Mouse (Mus musculus): ENCODE results near the gene Gm20852. TPM values are rescaled to one million over a fixed set of nuclear protein-coding genes. Genes with fewer than 3 reads are reported as not detected.
"Not testable (repeated sequence)": the region's sequence is repeated elsewhere in the genome, so short reads cannot be mapped to it uniquely, and the experiment has no call there.

Gm20852 gene
- not detected in 2 replicates for polyA plus RNA-seq (2014; fragmentation: Nextera tagmentation; extraction: Ambion mirVana)

DNA sequence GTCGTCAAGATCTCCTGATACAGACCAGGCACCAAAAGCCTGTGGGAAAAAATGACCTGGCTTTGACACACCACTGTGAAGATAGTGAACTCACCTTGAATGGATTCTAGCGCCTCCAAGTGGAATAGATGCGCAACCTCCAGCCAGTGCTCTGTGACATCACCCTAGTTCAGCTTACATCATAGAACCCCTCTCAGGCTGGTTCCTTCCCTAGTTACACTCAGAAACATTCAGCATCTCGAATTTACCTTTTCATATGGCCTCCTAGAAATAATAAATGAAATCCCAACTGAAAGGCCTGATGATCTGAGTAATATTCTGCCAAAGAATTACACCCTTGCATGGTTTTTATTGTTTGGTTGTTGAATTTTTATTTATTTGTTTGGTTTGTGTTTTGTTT is at the start of gene Gm20852:
Gene Gm20852 (minus strand): TSS at position 101 of the 400 bp plus-strand sequence.
- H3K27ac ChIP-seq (ENCODE audit: low read depth, low read length); DNase-seq (ENCODE audit: low spot score); H3K4me2 ChIP-seq (ENCODE audit: low read depth); H3K4me1 ChIP-seq (ENCODE audit: control insufficient read depth, insufficient read depth, low read length); H3K36me3 ChIP-seq (ENCODE audit: control insufficient read depth, insufficient read depth, low read length); H3K9me3 ChIP-seq (ENCODE audit: control insufficient read depth, low read length); H3K9ac ChIP-seq (ENCODE audit: low read length); H3K4me3 ChIP-seq (ENCODE audit: low read depth, low read length); H3K27me3 ChIP-seq (ENCODE audit: control insufficient read depth, insufficient read depth, low read length); ATAC-seq (ENCODE audit: insufficient read depth, low FRiP score, low TSS enrichment): not testable (repeated sequence)
- no CpG with 5 or more reads among the region's 4 CpGs for WGBS
